Mouse (Mus musculus) adrenal gland, adult 2 months (tissue): ENCODE measurements around the gene Zfp113. TPM values are rescaled to one million over a fixed set of nuclear protein-coding genes. Genes with fewer than 3 reads are reported as not detected.
A peak's percentile ranks its signal among the peaks of the same experiment; 100 is the strongest.

Source experiments
- DNase-seq: peaks from one replicate; pipeline ENCODE4 v3.0.0; 2021
- long read RNA-seq: library from polyadenylated mRNA; stranded (forward); transcript quantifications from one replicate; pipeline ENCODE4 v2.0.0, GENCODE M21; 2021
- polyA plus RNA-seq: library from polyadenylated mRNA; depleted of rRNA; stranded (reverse); fragments of >200 nt; gene quantifications from 2 replicates; pipeline ENCODE4 v1.2.3, GENCODE M21; 2012; rRNA removed
- total RNA-seq, 2 experiments: library from RNA; stranded (reverse); gene quantifications; 2 replicates each; pipeline ENCODE4 v1.2.3; 2021

Gene Zfp113
- total RNA-seq = 10 to 100 TPM; 11.0 to 11.5 TPM
- 6.2 and 10.5 TPM in 2 replicates for polyA plus RNA-seq
- long read RNA-seq, full-length matches to known transcripts = 3 of 5 reads
- long read RNA-seq, partial matches to known transcripts = 0 of 5 reads
- long read RNA-seq, other reads (novel, unspliced or antisense) = 2 of 5 reads

DNA sequence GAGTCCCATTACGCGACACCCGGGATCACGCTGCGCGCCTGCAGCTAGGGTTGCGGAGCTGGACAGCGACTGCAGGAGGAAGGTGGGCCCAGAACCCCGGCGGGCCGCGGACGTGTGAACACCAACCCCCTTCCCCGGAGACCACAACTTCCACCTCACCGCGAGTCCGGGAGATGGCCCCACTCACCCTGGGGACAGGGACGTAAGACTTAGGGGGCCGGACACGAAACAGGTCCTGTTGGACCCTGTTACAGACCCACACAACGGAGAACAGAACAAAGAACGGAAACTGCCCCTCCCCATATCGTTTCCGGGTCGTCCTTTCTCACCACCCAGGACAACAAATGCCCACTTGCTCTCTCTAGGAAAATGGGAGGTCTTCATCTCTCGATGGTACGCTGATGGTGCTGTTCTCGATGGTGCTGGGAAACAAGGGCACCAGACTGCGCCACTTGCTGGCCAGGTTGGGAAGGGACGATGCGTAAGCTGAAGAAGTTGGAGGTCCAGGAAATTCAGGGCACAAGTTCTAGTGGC, at the start of gene Zfp113:
TSS of gene Zfp113 (minus strand) at position 302 of the 534 bp plus-strand sequence.
- DNase-seq = peak; percentile 93

DNA sequence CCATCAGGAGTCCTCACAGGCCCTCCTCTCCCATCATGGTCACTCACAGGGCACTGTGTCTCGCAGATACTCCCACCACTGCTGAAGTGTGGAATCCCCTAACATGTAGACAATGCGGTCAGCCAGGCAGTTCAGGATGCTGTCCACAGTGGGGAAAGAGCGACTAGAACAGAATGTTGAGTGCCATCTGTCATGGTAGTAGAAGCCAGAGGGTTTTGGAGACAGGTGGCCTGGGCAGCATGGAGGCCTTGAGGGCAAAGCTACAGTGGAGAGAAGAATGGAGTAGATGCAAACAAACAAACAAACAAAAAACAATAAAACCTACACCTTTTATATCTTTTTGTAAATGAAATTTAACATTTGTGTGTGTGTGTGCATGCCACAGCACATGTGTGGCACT, 46.5 kb upstream of the Zfp113 start:
- no peak for DNase-seq

DNA sequence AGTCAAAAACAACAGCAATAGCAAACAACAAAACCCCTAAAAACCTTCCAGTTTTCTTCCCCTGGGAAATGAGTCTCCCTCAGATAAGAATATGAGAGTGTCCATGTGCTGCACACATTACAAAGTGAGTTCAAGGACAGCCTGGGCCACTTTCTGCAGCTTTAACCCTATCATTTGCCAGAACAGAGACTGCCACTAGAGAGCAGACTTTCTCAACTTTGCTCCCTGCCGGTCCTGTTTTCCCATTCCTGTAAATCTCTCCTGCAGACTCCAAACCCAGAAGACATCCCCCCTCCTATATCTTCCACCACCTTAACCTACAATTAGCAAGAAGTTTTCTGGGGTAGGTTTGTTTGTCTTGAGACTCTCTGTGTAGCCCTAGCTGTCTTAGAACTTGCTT, 44.0 kb upstream of the Zfp113 start:
- peak; percentile 69 for DNase-seq

DNA sequence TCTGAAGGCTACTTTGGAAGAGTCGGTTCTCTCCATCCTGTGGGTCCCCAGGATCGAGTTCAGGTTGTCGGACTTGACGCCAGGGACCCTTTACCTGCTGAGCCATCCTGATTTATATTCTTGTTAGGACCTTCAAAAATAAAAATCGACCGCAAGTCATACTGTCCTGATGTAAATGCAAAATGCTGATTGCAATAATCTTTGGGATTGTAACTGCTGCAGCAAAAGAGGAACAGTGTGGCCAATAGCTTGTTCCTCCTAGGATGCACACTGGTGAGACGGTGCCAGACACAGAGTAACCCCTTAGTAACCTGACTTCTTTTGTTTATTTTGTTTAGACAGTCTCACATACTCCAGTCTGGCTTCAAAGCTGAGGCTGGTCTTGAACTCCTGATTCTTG, 39.9 kb upstream of the Zfp113 start:
- no peak for DNase-seq

DNA sequence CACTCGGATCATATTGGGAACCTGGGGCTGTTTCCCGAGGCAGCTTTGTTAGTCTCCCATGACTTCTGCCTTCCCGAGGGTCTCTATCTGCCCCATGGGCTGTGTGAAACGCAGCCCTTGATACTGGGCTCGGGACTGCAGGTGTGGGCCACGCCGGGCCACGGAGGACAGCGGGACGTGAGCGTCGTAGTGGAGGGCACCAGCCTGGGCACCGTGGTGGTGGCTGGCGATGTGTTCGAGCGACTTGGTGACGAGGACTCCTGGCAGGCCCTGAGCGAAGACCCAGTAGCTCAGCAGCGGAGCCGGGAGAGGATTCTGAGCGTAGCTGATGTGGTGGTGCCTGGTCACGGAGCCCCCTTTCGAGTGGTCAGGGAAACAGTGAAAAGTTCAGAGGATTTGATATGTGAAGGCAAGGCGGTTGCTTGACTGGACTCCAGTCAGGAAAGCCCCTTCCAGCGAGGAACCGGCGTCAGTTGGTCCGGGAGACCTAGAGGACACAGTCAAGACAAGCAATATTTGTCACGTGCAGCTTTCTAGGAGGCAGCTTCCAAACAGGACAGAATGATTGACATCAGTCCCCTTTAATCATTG, 39.3 kb upstream of the Zfp113 start:
- DNase-seq = no peak

DNA sequence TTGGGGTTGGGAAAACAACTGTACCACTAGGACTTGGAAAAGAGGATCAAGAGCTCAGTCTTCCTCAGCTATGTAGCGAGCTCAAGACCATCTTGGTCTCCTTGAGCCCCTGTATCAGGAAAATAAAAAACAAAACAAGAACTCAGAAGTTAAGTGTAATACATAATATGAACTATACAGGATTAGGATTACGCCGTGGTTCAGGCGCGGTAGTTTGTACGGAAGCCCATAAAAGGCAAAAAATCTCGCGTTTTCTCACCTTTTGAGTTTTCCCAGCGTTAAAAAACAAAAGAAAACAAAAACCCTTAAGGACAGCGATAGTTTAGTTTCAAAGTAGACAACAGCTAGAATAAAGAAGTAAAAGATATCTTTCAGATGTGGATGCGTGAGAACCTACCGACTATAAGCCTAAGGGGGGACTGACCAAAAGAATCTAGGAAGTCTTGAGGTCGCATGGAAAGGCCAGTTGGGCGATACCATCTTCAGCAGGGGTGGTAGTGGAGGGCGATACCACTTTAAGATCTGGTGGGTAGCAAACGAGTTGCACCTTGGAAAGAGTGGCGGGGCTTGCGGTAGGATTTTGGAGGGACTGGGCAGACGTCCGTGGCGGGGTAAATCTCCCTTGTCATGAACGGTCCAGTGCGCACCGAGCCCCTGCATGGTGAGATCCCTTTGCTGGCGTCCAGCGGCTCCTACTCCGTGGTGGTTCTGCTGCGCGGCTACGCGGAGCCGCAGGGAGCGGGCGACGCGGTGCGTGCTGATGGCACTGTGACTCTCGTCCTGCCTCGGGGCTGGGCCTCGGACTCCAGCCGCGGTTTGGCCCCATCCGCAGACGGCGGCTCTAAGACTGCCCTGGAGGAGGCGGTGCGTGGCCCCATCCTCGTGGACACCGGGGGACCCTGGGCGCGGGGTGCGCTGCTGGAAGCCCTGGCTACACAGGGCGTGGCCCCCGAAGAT, 38.5 kb upstream of the Zfp113 start, which contains the start of gene Mblac1:
TSS of gene Mblac1 (plus strand) at position 544 of the 957 bp plus-strand sequence.
- peak; percentile 91 for DNase-seq

DNA sequence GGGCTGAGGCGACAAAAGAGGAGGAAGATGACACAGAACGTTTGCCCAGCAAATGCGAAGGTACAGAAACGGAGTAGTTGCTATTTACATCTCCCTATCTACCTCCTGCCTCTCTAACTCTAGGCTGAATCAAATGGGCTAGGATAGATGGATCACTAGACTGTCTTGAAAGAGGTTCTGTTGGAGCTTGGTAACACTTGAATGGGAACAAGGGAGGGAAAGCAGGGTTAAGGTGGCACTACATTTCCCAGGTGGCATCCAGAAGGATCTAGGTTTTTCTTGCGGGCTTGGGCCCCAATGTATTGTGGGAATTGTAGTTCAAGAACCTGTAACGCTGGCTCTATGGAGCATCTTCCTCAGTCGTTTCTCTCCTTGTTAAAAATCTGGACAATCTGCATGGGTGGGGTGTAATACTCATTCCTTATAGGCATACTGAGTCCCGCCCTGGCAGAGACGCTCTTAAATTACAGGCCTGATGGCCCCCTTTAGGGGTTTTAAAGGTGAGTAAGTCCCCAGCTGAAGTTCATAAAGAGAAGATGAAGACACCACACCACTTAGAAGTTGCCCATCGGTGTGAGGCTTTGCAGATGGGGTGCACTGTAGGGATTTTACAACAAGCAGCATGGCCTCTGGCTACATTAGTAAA, 32.2 kb upstream of the Zfp113 start:
- DNase-seq = peak; percentile 83

DNA sequence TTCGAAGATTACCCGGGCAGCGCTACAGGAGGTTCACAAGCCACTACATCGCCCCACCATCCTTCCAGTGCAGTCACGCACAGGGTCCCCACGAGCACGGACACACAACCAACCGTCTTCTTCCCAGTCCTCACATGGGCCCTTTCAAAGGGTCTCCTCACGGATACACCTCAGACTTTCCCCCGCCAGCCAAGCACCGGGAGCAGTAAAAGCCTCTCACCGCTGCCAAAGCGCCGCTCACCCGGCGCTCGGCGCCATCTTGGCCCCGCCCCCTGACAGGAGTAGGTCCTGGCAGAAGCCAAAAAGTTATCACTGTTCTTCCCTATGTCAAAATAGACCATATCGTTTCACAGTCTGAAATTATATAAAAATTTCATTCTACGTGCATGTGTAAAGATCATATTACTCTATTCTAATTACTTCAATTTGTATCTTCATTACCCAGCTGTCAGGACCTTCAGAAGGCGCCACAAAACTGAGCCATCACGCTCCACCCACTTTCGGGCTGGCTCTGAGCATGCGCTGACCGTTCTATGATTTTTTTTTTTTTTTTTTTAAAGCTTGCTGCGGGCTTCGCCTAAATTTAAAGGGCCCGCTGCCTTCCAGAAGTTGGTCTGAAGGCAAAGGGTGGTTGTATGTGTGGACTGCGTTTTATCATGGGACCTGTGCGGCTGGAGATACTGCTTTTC, 31.6 kb upstream of the Zfp113 start, which contains the start of the genes Taf6 and Cnpy4:
TSS of gene Taf6 (minus strand) at position 502 of the 689 bp plus-strand sequence.
TSS of gene Cnpy4 (plus strand) at position 536 of the 689 bp plus-strand sequence.
- DNase-seq = peak; percentile 86

DNA sequence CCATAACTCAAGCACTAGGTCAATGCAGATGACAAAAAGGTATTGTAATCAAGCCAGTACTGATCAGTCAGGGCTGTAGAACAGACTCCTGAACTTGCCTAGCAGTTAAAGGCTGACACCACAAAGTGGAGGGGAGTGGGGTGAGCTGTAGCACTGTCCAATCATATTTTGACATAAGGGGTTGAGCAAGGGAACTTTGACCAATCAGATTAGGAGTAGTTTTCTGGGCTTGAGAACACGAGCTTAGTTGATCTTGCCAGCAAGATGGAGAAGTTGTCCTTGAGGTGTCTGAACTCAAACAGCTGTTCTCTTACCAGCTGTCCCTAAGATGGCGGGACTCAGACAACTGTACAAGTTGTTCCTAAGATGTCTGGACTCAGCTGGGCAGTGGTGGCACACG, 17.7 kb upstream of the Zfp113 start:
- DNase-seq = no peak

DNA sequence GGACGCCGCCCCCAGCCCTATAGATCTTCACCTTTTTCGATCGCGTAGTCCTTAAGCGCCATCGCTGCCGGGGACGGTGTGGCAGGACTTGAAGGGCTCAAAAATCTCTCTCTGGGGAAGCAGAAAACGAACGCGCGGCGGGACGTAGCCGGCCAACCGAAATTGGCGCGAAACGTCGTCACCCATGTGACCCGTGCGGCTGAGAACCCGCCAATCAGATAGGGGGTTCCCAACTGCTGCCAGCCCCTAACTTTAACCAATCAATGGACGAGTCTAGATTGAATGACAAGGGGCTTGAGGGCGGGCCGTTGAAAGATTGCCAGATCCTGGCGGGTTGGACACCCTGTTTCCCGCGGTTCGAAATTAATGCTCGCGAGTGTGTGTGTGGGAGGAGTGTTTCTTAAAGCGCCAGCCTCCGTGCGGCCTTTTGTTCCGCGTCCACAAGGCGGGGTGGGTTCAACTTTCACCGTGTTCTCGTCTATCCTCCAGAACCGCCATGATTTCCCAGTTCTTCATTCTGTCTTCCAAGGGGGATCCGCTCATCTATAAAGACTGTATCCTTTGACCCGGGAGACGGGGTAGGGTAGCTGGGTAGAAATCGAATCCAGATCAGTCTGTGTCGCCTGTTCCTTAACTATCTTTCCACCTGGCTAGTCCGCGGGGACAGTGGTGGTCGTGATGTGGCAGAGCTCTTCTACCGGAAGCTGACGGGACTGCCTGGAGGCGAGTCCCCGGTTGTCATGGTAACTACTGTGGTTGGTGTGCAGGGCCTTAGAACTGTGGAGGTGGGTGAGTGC, 16.3 kb upstream of the Zfp113 start, which contains the start of the genes Ap4m1 and Mcm7:
TSS of gene Ap4m1 (plus strand) at position 308 of the 797 bp plus-strand sequence.
TSS of gene Mcm7 (minus strand) at position 728 of the 797 bp plus-strand sequence.
- peak; percentile 99 for DNase-seq

DNA sequence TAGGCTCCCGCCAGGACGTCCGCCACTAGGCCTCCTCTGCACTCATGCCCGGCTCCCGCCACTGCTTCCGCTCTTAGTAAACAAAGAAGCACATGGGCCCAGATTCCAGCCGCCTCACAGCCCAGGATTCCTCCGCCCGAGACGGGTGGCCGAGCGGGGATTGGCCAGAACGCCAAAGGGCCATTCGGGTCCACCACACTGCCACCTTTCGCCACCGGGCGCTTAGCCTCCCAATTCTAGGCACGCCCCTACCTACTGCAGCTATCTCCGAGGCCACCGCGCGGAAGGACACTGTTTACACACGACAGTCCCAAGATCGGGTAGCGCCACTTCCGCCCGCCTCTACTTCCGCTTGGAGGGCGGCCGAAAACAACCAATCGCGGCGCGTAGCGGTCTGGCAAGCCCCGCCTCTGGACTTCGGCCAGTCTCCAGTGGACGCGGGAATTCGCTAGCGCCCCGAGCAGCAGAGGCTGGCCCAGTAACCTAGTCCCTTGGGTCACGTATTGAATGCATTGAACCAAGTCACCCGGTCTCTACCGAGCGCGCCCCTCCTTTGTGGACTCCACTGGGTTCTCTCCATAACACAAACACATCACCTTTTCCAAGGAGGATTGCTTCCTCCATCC, 15.5 kb upstream of the Zfp113 start:
- peak; percentile 97 for DNase-seq

DNA sequence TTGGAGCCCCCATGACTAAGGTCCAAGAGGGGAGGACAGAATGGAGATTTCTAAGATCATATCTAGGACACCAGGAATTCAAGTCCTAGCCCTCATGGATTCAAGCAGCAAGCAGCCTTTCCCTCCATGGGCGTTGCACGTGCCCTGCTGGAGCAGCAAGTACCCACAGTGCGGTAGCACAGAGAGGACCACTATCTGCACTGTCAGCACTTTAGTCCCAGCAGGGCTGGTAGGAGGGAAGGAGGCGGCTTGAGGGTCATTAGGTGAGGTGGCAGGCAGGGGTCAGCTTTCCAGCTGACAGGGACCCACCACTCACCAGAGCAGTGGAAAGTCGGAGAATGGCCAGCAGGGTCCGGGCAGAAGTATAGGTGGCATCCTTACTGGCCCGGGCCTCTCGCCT, 10.1 kb upstream of the Zfp113 start:
- DNase-seq = no peak

DNA sequence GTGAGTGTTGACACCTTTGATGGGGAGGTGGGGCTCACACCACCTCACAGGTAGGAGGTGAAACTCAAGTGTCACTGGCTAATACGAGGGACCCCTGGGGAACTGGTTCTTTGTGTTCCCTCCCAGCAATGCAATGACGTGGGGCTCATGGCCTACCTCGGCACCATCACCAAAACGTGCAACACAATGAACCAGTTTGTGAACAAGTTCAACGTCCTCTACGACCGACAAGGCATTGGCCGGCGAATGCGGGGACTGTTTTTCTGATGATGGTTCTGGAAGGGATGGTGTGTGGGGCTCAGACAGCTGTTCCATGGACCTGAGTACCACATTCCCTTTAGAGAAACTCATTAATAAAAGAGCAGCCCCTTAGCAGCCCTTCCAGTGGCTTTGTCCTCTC, 8.1 kb upstream of the Zfp113 start:
- DNase-seq = no peak

DNA sequence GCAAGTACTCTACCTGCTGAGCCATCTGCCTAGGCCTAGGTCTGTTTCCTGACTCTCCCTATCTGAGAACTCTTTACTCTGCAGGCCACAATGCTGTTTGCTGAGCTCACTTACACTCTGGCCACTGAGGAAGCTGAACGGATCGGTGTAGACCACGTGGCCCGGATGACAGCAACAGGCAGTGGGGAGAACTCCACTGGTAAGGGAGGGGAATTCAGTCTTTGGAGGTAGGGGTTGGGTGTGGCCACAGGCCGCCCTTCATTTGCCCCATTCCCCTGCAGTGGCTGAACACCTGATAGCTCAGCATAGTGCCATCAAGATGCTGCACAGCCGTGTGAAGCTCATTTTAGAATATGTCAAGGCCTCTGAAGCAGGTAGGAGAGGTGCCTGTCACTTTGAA, 7.5 kb upstream of the Zfp113 start:
- no peak for DNase-seq

DNA sequence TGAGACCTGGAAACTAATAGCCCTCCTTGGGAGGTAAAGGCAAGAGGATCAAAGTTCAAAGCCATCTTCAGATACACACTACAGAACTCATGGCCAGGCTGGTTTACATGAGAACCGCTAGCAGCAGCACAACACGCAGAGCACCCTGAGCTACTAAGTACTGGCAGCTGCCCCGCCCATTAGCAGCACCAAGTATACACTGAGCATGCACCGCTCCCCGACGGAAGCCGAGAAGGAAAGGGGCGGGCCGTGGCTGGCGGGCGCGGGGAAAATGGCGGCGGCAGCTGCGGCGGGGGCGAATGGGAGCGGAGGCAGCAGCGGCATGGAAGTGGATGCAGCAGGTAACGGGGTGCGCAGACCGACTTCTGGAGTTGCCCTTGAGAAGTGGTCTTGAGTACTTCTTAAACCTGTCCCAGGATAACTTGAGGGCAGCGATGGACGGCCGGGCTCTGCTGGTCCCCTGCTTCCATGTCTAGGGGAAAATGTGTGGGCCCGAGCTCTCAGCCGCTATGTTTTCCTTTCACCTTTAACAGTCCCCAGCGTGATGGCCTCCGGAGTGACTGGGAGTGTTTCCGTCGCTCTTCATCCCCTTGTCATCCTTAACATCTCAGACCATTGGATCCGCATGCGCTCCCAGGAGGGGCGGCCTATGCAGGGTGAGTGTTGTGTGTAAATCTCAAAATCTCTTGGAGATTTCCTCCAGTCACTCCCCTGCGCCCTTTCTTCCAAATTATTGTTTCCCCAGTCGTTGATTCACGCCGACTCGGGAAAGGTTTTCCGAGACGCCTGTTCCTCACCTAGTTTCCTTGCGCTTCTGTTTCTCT, 5.5 kb upstream of the Zfp113 start, which contains the start of gene Cops6:
TSS of gene Cops6 (plus strand) at position 230 of the 824 bp plus-strand sequence.
- peak; percentile 96 for DNase-seq

DNA sequence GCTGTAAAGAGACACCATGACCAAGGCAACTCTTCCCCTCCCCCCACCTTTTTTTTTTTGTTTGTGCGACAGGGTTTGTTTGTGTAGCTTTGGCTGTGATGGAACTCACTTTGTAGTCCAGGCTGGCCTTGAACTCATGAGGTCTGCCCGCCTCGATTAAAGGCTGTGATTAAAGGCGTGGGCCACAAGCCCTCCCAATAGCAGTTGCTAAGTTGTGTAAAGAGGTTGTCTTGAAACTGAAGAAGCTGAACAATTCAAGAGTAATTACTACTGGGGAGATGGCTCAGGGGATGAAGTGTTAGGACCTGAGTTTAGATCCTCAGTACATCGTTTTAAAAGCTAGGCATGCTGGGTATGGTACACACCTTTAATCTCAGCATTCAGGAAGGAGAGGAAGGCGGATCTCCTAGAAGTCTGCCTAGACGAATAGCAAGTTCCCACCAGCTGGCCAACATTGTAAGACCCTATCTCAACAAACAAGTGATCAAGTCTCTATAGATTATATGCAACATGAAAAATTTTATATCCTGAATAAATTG, 4.7 kb upstream of the Zfp113 start:
- DNase-seq = no peak

DNA sequence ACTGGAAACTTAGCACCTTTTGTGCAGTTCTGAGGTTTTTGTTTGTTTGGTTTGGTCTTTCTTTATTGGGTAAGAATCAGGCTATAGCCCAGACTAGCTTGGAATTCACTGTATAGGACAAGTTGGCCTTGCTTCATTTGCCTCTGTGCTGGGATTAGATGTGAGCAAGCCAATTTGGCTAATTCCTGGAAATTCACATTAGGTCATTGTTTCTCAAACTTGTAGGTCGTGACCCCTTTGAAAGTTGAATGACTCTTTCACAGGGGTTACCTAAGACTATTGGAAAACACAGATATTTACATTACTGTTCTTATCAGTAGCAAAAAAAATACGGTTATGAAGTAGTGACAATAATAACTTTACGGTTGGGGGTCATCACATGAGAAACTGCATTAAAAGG, 1.2 kb downstream of the Zfp113 start:
- no peak for DNase-seq

DNA sequence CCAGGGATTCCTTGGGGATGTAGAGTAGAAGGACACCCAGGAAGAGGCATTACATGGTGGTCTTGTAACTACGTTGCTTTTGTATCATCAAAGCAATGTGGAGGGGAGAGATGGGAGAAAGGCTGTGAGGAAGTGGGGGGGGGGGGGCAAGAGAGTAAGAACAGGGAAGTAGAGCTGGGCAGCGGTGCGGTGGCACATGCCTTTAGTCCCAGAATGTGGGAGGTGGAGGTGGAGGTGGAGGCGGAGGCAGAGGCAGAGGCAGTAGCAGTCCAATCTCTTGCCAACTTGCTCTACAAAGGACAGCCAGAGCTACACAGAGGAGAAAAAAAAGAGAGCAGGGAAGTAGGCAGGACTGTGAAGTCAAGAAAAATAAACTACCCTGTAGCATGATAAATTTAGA, 17.0 kb downstream of the Zfp113 start:
- no peak for DNase-seq
